8 mouse cellular contexts compared by ENCODE assay signal in the genomic region with DNA sequence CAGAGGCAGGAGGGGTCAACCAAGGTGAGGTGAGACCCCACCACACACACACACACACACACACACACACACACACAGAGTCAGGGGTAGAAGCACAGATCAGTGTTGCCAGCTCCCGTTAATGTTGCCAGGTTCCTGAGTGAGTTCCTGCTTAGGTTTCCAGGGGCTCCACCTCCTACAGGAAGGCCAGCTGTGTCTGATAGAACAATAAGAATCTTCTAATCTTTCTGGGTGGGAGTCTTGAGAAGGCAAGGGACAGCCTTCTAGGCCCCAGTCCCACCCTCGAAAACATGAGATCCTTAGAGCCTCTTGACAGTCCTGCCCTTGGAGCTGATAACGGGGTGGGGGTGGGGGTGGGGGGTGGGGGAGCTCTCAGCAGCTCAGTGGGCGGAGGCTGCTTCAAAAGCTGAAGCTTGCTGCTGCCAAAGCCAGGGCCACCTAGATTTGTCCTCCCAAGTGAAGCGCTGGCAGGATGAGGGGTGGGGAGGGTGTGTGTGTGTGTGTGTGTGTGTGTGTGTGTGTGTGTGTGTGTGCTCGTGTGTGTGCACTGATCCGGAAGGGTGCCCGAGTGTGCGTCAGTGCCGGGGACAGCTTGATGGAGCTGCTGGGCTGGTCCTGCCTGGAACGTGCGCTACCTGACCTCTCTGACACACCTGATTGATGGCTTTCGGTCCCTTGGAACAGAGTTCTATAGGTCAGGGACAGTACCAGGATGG. TPM values are rescaled to one million over a fixed set of nuclear protein-coding genes. Genes with fewer than 3 reads are reported as not detected.
DNase-seq lines count a peak whose midpoint lies in the region; ATAC-seq and TF ChIP-seq lines count a peak whose summit lies in the region.

No protein-coding gene starts in this region.

- H3K4me3 ChIP-seq in left cerebral cortex, adult 2 months = peak overlapping the region; percentile 85
- peak overlapping the region; percentile 84 for H3K4me3 ChIP-seq in forebrain, embryonic 16.5 days (replicated peaks; ENCODE audit: low read length)
- no peak overlapping the region for H3K4me3 ChIP-seq in hindbrain, embryonic 15.5 days
- H3K4me3 ChIP-seq in liver, embryonic 13.5 days (replicated peaks) = no peak overlapping the region
- H3K4me3 ChIP-seq in stomach, postnatal 0 days (ENCODE audit: low read depth, low read length) = no peak overlapping the region; the same call in 1 of the 2 replicates

- peak in 1 of 2 experiments; percentile 32 for DNase-seq in left cerebral cortex, adult 2 months (ENCODE audit: extremely low spot score in 1 of 2, low spot score in 2 of 2)
- no peak for DNase-seq in left cerebral cortex, adult 11 months (ENCODE audit: low spot score)
- no peak for DNase-seq in liver, embryonic 13.5 days
- peak; percentile 47 for DNase-seq in stomach, postnatal 0 days (ENCODE audit: low spot score)
- no peak for DNase-seq in adipocyte (ENCODE audit: low spot score)
- no peak for DNase-seq in cerebellum, postnatal 36 days

- intact Hi-C loops in left cerebral cortex, adult 2 months (cut with DNase I) = loop anchor here (1.0 kb wide), 1 partner anchor 19 kb away; no protein-coding TSS in a partner anchor

- H3K9me3 ChIP-seq in forebrain, embryonic 16.5 days (ENCODE audit: control insufficient read depth, low read length) = no peaks in the 10 kb centered on the region
- H3K9me3 ChIP-seq in hindbrain, embryonic 15.5 days = no peaks in the 10 kb centered on the region
- H3K9me3 ChIP-seq in liver, embryonic 13.5 days (replicated peaks) = no peaks in the 10 kb centered on the region
- no peaks in the 10 kb centered on the region for H3K9me3 ChIP-seq in stomach, postnatal 0 days (ENCODE audit: control insufficient read depth, low read length)

- 35% methylated on average over 12 of the region's 13 CpGs for WGBS in forebrain, embryonic 16.5 days
- WGBS in hindbrain, embryonic 15.5 days = 33% methylated on average over 13 of the region's 13 CpGs
- WGBS in liver, embryonic 13.5 days (ENCODE audit: insufficient replicate concordance) = 30% methylated on average over 13 of the region's 13 CpGs
- WGBS in stomach, postnatal 0 days = 15% methylated on average over 13 of the region's 13 CpGs

- no peak for ATAC-seq in forebrain, embryonic 16.5 days
- no peak for ATAC-seq in hindbrain, embryonic 15.5 days (ENCODE audit: low FRiP score, low read depth)
- ATAC-seq in liver, embryonic 13.5 days (ENCODE audit: low read depth) = peak; percentile 43
- peak; percentile 21; the same call in 1 of the 2 replicates for ATAC-seq in stomach, postnatal 0 days (ENCODE audit: low FRiP score, low TSS enrichment)

- H3K27ac ChIP-seq in left cerebral cortex, adult 2 months = peak overlapping the region; percentile 86
- peak overlapping the region; percentile 67 for H3K27ac ChIP-seq in forebrain, embryonic 16.5 days (ENCODE audit: low read length)
- 0 out of 2 replicates have a peak overlapping the region, but pooled peaks have one; percentile 4 for H3K27ac ChIP-seq in hindbrain, embryonic 15.5 days (replicated peaks)
- H3K27ac ChIP-seq in liver, embryonic 13.5 days = peak overlapping the region; percentile 63
- H3K27ac ChIP-seq in stomach, postnatal 0 days (replicated peaks) = peak overlapping the region; percentile 13; the same call in 1 of the 2 replicates

- H3K4me1 ChIP-seq in forebrain, embryonic 16.5 days (replicated peaks; ENCODE audit: control insufficient read depth, insufficient read depth, low read length) = peaks cover 38% of the 10 kb centered on the region
- H3K4me1 ChIP-seq in hindbrain, embryonic 15.5 days (replicated peaks) = peaks cover 34% of the 10 kb centered on the region
- peaks cover 81% of the 10 kb centered on the region for H3K4me1 ChIP-seq in liver, embryonic 13.5 days (replicated peaks)
- H3K4me1 ChIP-seq in stomach, postnatal 0 days (replicated peaks; ENCODE audit: control insufficient read depth, insufficient read depth) = peaks cover 3% of the 10 kb centered on the region; the same call in 1 of the 2 replicates

- peak overlapping the region; percentile 82 for H3K4me2 ChIP-seq in forebrain, embryonic 16.5 days (ENCODE audit: low read length)
- peak overlapping the region; percentile 29; the same call in 1 of the 2 replicates for H3K4me2 ChIP-seq in hindbrain, embryonic 15.5 days
- peak overlapping the region; percentile 41 for H3K4me2 ChIP-seq in liver, embryonic 13.5 days
- H3K4me2 ChIP-seq in stomach, postnatal 0 days (replicated peaks; ENCODE audit: low read depth) = peak overlapping the region; percentile 46

- no peaks in the 10 kb centered on the region for H3K27me3 ChIP-seq in forebrain, embryonic 16.5 days (replicated peaks; ENCODE audit: control insufficient read depth, insufficient read depth, low read length)
- H3K27me3 ChIP-seq in hindbrain, embryonic 15.5 days = no peaks in the 10 kb centered on the region
- no peaks in the 10 kb centered on the region for H3K27me3 ChIP-seq in liver, embryonic 13.5 days
- H3K27me3 ChIP-seq in stomach, postnatal 0 days (ENCODE audit: control insufficient read depth, insufficient read depth, low read length) = no peaks in the 10 kb centered on the region

- no peak for TF ChIP-seq CTCF in left cerebral cortex, adult 2 months (IDR thresholded peaks at IDR 0.05)
- TF ChIP-seq CTCF in stomach, postnatal 0 days (IDR thresholded peaks at IDR 0.05; ENCODE audit: low read depth) = no peak

- H3K36me3 ChIP-seq in forebrain, embryonic 16.5 days (ENCODE audit: control insufficient read depth, insufficient read depth) = no peaks in the 10 kb centered on the region
- no peaks in the 10 kb centered on the region for H3K36me3 ChIP-seq in hindbrain, embryonic 15.5 days
- H3K36me3 ChIP-seq in liver, embryonic 13.5 days = no peaks in the 10 kb centered on the region
- no peaks in the 10 kb centered on the region for H3K36me3 ChIP-seq in stomach, postnatal 0 days (ENCODE audit: control insufficient read depth, insufficient read depth, low read length)

- TF ChIP-seq EP300 in stomach, postnatal 0 days (optimal IDR thresholded peaks at IDR 0.05) = no peak

- peak overlapping the region; percentile 36 for H3K9ac ChIP-seq in forebrain, embryonic 16.5 days (replicated peaks; ENCODE audit: low read depth, low read length)
- no peak overlapping the region for H3K9ac ChIP-seq in hindbrain, embryonic 15.5 days
- H3K9ac ChIP-seq in liver, embryonic 13.5 days = peak overlapping the region; percentile 34; the same call in 1 of the 2 replicates
- no peak overlapping the region; the same call in 1 of the 2 replicates for H3K9ac ChIP-seq in stomach, postnatal 0 days (ENCODE audit: low read length)

RNA-seq across cellular contexts. Expression of a gene that starts 3.4 kb away (rescaled TPM):
- total RNA-seq in left cerebral cortex, adult 2 months (2021) = 10 to 100 TPM; 33.5 to 50.4 TPM
- 36.5 and 42.2 TPM in 2 replicates for polyA plus RNA-seq in forebrain, embryonic 16.5 days (2015; fragmentation: Nextera tagmentation; extraction: Ambion mirVana)
- polyA plus RNA-seq in hindbrain, embryonic 15.5 days (2015; fragmentation: Nextera tagmentation; extraction: Ambion mirVana) = 5.6 and 7.6 TPM in 2 replicates
- polyA plus RNA-seq in liver, embryonic 13.5 days (2015; fragmentation: Nextera tagmentation; extraction: Ambion mirVana) = 1.1 TPM in 2 replicates
- polyA plus RNA-seq in stomach, postnatal 0 days (2015; fragmentation: Nextera tagmentation; extraction: Ambion mirVana) = 9.5 and 10.0 TPM in 2 replicates

RNA-seq across cellular contexts. Expression of a gene that starts 41.7 kb away (rescaled TPM):
- 1 to 10 TPM; 7.8 to 9.5 TPM for total RNA-seq in left cerebral cortex, adult 2 months (2021)
- 21.9 and 32.2 TPM in 2 replicates for polyA plus RNA-seq in forebrain, embryonic 16.5 days (2015; fragmentation: Nextera tagmentation; extraction: Ambion mirVana)
- polyA plus RNA-seq in hindbrain, embryonic 15.5 days (2015; fragmentation: Nextera tagmentation; extraction: Ambion mirVana) = 17.9 and 19.8 TPM in 2 replicates
- 8.3 and 8.6 TPM in 2 replicates for polyA plus RNA-seq in liver, embryonic 13.5 days (2015; fragmentation: Nextera tagmentation; extraction: Ambion mirVana)
- 18.9 and 20.9 TPM in 2 replicates for polyA plus RNA-seq in stomach, postnatal 0 days (2015; fragmentation: Nextera tagmentation; extraction: Ambion mirVana)

Comparison
In these comparisons a context has a peak if more than half of its experiments do, and no peak if none do; other contexts are left out.
1. H3K27ac ChIP-seq: peak in every context shown above with its lines; median percentile 86 in left cerebral cortex, adult 2 months; 67 in forebrain, embryonic 16.5 days; 63 in liver, embryonic 13.5 days; 13 in stomach, postnatal 0 days; 4 in hindbrain, embryonic 15.5 days.
2. H3K4me3 ChIP-seq: peak in left cerebral cortex, adult 2 months (single experiment) and forebrain, embryonic 16.5 days (single experiment); none in hindbrain, embryonic 15.5 days (single experiment), liver, embryonic 13.5 days (single experiment) and stomach, postnatal 0 days (single experiment).
3. ATAC-seq: peak in liver, embryonic 13.5 days (single experiment) and stomach, postnatal 0 days (single experiment); none in forebrain, embryonic 16.5 days (single experiment) and hindbrain, embryonic 15.5 days (single experiment).
4. H3K4me2 ChIP-seq: peak in every context shown above with its lines; median percentile 82 in forebrain, embryonic 16.5 days; 46 in stomach, postnatal 0 days; 41 in liver, embryonic 13.5 days; 29 in hindbrain, embryonic 15.5 days.
5. H3K9ac ChIP-seq: peak in forebrain, embryonic 16.5 days (single experiment) and liver, embryonic 13.5 days (single experiment); none in hindbrain, embryonic 15.5 days (single experiment) and stomach, postnatal 0 days (single experiment).